Mouse (Mus musculus) olfactory bulb, adult 2 months (tissue): ENCODE measurements around the gene Ndufaf8.

Experiments
- CTCF ChIP-seq: fragments of 200-500 bp; IDR thresholded peaks from 2 replicates; pipeline ENCODE4 v1.5.1; 2012; ENCODE audit warnings: low read depth, mild to moderate bottlenecking, low read length, moderate library complexity; ENCODE audit not compliant: insufficient read depth
- POLR2A ChIP-seq: fragments of 200-500 bp; IDR thresholded peaks from 2 replicates; pipeline ENCODE4 v1.6.1; 2012; ENCODE audit warnings: mild to moderate bottlenecking, low read depth, low read length, moderate library complexity; ENCODE audit not compliant: insufficient read depth

DNA sequence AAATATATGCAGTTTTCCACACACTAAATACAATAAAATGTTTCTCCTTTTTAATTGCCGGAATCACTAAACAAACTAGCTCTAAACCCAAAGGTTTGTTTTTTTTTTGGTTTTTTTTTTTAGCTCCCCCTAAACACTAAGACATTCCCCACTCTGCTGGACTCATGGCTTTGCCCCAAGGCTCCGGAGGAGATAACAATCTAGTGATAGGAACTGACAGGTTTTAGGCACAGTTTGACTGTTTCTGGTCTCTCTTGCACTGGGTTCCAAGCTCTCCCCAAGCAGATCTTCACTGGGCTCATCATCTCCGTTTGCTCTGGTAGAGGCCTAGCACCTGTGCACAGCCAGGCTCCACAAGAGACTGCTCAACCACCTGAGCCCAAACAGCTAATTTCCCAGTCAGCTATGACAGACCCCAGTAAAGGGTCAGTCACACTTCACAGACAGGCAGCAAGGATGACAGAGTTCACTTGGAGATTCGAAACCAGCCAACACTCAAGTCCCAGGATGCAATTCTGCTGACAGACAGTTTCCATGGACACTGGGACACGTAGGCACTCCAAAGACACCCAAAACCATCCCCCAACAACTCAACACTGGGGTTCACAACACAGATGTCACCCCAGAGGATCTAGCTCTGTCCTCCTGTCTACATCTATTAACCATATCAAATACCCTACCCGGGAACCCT, 50.9 kb downstream of the Ndufaf8 start:
- TF ChIP-seq CTCF, result no peak
- TF ChIP-seq POLR2A, result no peak
